Mouse (Mus musculus) liver, embryonic 13.5 days (tissue): ENCODE measurements around the gene Slc38a11. TPM values are rescaled to one million over a fixed set of nuclear protein-coding genes. Genes with fewer than 3 reads are reported as not detected.

Source experiments
- ATAC-seq: fragments of 200-750 bp; cut with Nextera tagmentation; 2 replicates; pipeline ENCODE4 v1.8.0; 2017; ENCODE audit warnings: low read depth, mild to moderate bottlenecking, moderate number of reproducible peaks, moderate library complexity
- DNase-seq: peaks from one replicate; pipeline ENCODE4 v3.0.0; 2022
- H3K27ac ChIP-seq: fragments of 300-500 bp; sonication (generic); 2 replicates; pipeline ENCODE4 v1.5.1; 2015; ENCODE audit warnings: moderate library complexity, mild to moderate bottlenecking, inconsistent platforms
- H3K27me3 ChIP-seq: fragments of 300-500 bp; sonication (generic); 2 replicates; pipeline ENCODE4 v1.6.1; 2015; ENCODE audit warnings: mild to moderate bottlenecking, inconsistent platforms
- H3K36me3 ChIP-seq: fragments of 300-500 bp; sonication (generic); 2 replicates; pipeline ENCODE4 v1.6.1; 2015; ENCODE audit warnings: mild to moderate bottlenecking, inconsistent platforms
- H3K4me1 ChIP-seq: fragments of 300-500 bp; sonication (generic); replicated peaks from 2 replicates; pipeline ENCODE4 v1.6.1; 2015; ENCODE audit warnings: inconsistent platforms
- H3K4me2 ChIP-seq: fragments of 300-500 bp; sonication (generic); 2 replicates; pipeline ENCODE4 v1.6.1; 2015; ENCODE audit warnings: inconsistent platforms, mild to moderate bottlenecking, moderate library complexity
- H3K4me3 ChIP-seq: fragments of 300-500 bp; sonication (generic); replicated peaks from 2 replicates; pipeline ENCODE4 v1.5.1; 2015; ENCODE audit warnings: mild to moderate bottlenecking, inconsistent platforms
- H3K9ac ChIP-seq: fragments of 300-500 bp; sonication (generic); 2 replicates; pipeline ENCODE4 v1.6.1; 2015; ENCODE audit warnings: mild to moderate bottlenecking, inconsistent platforms
- H3K9me3 ChIP-seq: fragments of 300-500 bp; sonication (generic); replicated peaks from 2 replicates; pipeline ENCODE4 v1.6.1; 2016; ENCODE audit warnings: inconsistent platforms
- WGBS: fragments of 180-500 bp; shearing (Covaris S2); methylation state at CpG from one replicate; pipeline ENCODE4 v1.1.7; 2015; ENCODE audit not compliant: insufficient replicate concordance; 5-methylcytosine and 5-hydroxymethylcytosine counted together
- polyA plus RNA-seq: library from polyadenylated mRNA; unstranded; fragments of >200 nt; fragmentation: Nextera tagmentation; extraction: Ambion mirVana; gene quantifications from 2 replicates; pipeline ENCODE4 v1.2.1, GENCODE M21; 2015

Slc38a11 gene
- polyA plus RNA-seq, 1 experiment from 2014 or later: not detected

- WGBS: 66% methylated on average over 4 of the region's 4 CpGs
- H3K9ac ChIP-seq: no peak overlapping the region
Observed at GRCm38 (mm10) chr2:65373076-65373475, 9.2 kb upstream of the Slc38a11 start.

DNA sequence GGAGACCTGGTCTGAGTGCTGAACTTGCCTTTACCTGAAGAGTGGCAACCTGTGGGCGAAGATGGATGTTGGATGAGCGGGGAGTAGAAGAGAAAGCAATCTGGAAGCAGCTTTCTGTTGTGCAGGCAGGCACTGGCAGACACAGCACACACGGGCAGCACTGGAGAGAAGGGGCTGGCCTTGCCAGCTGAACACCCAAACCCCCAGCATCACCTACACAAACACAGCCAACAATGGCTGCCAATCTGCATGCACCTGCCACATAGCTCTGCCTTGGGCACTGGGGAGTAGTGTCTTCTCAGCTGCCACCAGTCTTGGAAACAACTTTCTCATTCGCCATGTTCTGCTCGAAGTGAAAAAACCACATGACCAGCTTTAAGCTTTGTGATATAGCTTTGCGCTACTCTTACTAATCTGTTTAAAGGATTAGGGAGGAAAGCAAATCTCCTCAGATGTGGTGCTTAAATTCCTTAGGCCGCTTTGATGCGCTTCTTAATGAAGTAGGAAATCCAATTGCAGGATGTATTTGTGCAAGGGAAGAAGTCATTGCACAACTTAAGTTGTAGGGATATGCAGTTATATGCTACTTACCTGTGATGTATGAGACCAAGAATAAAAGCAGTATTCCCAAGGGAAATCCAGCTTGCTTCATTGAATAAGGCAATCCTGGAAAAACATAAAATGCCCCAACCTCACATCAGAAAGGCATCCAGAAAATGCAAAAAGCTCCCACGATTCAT, 2.9 kb downstream of the Slc38a11 start:
- H3K27ac ChIP-seq: no peak overlapping the region
- H3K9me3 ChIP-seq: no peaks in the 10 kb centered on the region
- DNase-seq: no peak
- no peaks in the 10 kb centered on the region for H3K27me3 ChIP-seq
- no peak overlapping the region for H3K9ac ChIP-seq
- H3K36me3 ChIP-seq: no peaks in the 10 kb centered on the region
- no peak for ATAC-seq
- H3K4me3 ChIP-seq: no peak overlapping the region
- no peaks in the 10 kb centered on the region for H3K4me1 ChIP-seq
- no peak overlapping the region for H3K4me2 ChIP-seq
- 66% methylated on average over 9 of the region's 9 CpGs for WGBS

More at GRCm38 (mm10) chr2:65373076-65373475, 9.2 kb upstream of the Slc38a11 start:
- no peaks in the 10 kb centered on the region for H3K27me3 ChIP-seq
- no peak for ATAC-seq
- no peak overlapping the region for H3K27ac ChIP-seq
- DNase-seq: no peak
- no peak overlapping the region for H3K4me2 ChIP-seq
- no peaks in the 10 kb centered on the region for H3K9me3 ChIP-seq
- no peak overlapping the region for H3K4me3 ChIP-seq
- no peaks in the 10 kb centered on the region for H3K4me1 ChIP-seq
- no peaks in the 10 kb centered on the region for H3K36me3 ChIP-seq

- no peak overlapping the region for H3K27ac ChIP-seq
Observed at GRCm38 (mm10) chr2:65347367-65347766, 16.5 kb downstream of the Slc38a11 start.

DNA sequence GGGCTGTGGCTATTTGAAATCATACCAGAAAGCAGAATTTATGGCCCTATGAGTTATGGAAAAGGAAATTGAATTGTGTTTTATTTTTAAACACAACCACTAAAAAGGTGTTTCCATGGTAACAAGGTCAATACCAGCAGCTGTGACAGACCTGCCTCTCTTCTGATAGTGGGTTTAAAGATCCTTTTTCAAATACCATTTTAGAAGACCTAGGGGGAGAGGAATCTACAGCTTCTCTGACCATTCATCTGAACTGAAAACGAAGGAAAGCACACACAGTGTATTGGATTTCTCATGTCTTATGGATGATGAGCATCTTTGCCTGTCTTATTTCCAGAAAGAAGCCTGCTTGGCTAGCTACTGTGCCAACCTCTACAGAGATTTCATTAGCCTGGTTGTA, 16.9 kb downstream of the Slc38a11 start:
- no peaks in the 10 kb centered on the region for H3K4me1 ChIP-seq
- H3K9me3 ChIP-seq: no peaks in the 10 kb centered on the region
- ATAC-seq: no peak
- no peak overlapping the region for H3K27ac ChIP-seq
- no peak overlapping the region for H3K4me2 ChIP-seq
- 24% methylated on average over 1 of the region's 1 CpGs for WGBS
- no peaks in the 10 kb centered on the region for H3K27me3 ChIP-seq
- H3K36me3 ChIP-seq: no peaks in the 10 kb centered on the region
- no peak overlapping the region for H3K9ac ChIP-seq
- H3K4me3 ChIP-seq: no peak overlapping the region
- no peak for DNase-seq

More at GRCm38 (mm10) chr2:65347367-65347766, 16.5 kb downstream of the Slc38a11 start:
- WGBS: 27% methylated on average over 4 of the region's 4 CpGs
- no peaks in the 10 kb centered on the region for H3K27me3 ChIP-seq
- ATAC-seq: no peak
- H3K4me2 ChIP-seq: no peak overlapping the region
- H3K4me3 ChIP-seq: no peak overlapping the region
- H3K4me1 ChIP-seq: no peaks in the 10 kb centered on the region
- no peaks in the 10 kb centered on the region for H3K9me3 ChIP-seq
- DNase-seq: no peak
- no peak overlapping the region for H3K9ac ChIP-seq
- no peaks in the 10 kb centered on the region for H3K36me3 ChIP-seq

DNA sequence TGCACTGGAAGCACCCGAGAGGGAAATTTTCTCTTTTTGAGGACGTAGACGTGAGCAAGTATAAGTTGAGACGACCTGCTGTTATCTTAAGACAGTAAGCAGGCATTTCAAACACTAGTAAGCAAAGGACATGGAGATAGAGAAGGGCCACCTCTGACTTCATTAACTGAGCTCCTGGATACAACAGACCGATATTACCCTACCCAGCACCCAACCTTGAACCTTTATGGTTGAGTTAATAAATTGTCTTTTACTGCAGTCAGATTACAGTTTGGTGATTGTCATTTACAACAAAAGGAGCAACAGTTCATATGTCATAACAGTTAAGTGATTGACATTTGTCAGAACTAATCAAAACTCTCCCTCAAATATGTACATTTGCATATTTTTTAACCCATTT, 17.8 kb downstream of the Slc38a11 start:
- no peak for DNase-seq
- no peaks in the 10 kb centered on the region for H3K36me3 ChIP-seq
- H3K27ac ChIP-seq: no peak overlapping the region
- H3K4me2 ChIP-seq: no peak overlapping the region
- H3K27me3 ChIP-seq: no peaks in the 10 kb centered on the region
- no peak for ATAC-seq
- no peaks in the 10 kb centered on the region for H3K9me3 ChIP-seq
- WGBS: 59% methylated on average over 5 of the region's 5 CpGs
- H3K4me1 ChIP-seq: no peaks in the 10 kb centered on the region
- H3K9ac ChIP-seq: no peak overlapping the region
- H3K4me3 ChIP-seq: no peak overlapping the region

DNA sequence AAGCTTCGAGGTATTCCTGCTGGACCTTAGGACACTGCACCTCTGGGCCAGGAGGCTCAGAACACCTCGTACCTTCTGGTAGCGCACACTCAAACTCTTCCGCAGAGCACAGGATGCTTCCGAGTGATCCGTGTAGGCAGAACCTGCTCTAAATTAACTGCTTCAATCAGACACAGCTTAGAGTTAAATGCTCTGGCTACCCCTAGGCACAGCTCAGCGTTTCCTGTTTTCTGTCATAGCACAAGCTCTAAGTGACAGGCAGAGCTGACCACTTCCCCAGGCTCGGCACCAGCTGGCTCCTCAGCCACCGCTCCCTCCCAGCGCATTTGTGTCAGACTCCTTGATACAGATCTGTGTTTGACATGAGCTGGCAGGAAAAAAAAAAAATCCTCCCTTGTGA, 21.8 kb downstream of the Slc38a11 start:
- H3K4me1 ChIP-seq: 0 out of 2 replicates have a peak, but pooled peaks cover 3% of the 10 kb centered on the region
- no peak overlapping the region for H3K4me2 ChIP-seq
- no peaks in the 10 kb centered on the region for H3K9me3 ChIP-seq
- ATAC-seq (peak; percentile 50; the same call in 1 of the 2 replicates), DNase-seq (peak; percentile 20)
- no peak overlapping the region for H3K4me3 ChIP-seq
- H3K9ac ChIP-seq: no peak overlapping the region
- no peak overlapping the region for H3K27ac ChIP-seq
- H3K36me3 ChIP-seq: no peaks in the 10 kb centered on the region
- no peaks in the 10 kb centered on the region for H3K27me3 ChIP-seq
- WGBS: 23% methylated on average over 10 of the region's 10 CpGs

DNA sequence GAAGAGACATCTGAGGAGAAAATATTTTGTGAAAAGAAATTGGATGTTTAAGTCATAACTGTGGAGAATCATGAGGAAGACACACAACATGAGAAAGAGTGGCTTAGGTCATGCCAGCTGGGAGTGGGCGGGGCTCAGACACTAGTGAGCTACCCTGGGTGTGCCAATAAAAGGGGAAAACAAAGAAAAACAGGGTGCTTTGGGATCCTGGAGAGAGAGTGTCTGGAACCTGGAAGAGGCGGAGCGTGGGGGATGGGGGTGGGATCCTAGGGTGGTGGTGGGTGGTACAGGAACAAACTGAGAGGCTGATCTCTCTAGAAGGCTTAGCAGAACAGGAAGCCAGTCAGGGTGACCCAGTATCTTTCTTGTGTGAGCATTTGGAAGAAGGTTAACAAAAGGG, 23.0 kb downstream of the Slc38a11 start:
- no peaks in the 10 kb centered on the region for H3K9me3 ChIP-seq
- 0 out of 2 replicates have a peak, but pooled peaks cover 3% of the 10 kb centered on the region for H3K4me1 ChIP-seq
- H3K4me3 ChIP-seq: no peak overlapping the region
- no peaks in the 10 kb centered on the region for H3K27me3 ChIP-seq
- ATAC-seq (no peak), DNase-seq (no peak)
- no peaks in the 10 kb centered on the region for H3K36me3 ChIP-seq
- no peak overlapping the region for H3K4me2 ChIP-seq
- no peak overlapping the region for H3K27ac ChIP-seq
- H3K9ac ChIP-seq: no peak overlapping the region
- 47% methylated on average over 3 of the region's 3 CpGs for WGBS

DNA sequence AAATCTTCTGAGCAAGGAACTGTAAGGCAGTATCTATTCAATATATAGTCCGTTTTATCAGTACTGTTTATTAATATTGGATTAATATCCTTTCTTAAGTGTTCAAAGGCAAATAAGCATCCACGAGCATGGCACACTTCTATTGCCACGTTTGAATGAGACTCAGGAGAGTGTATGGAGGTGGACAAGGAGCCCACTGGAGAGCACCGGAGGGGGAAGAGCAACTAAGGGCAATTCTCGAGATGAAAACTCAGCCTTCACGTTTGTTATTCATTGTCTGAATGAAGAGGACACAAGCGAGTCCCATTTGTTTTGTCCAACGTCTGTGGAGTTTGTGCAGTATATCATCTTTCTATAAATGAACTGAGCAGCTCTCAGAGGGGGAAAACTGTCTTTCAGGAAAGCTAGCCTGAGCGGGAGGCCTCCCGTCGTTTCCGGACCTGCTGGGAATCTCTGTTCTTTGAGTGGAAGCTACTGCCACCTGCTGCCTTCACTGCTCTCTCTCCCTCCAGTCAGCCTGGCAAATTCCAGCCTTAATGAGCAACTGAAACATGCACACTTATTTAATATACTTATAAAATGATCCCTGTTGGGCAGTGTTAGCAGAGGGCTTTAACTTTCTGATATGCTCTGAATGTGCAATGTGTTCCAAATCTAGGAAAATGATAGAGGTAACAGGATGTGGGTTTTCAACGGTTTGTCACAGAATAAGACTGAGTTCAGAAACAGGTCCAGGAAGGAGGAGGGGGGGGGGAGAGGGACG, 26.3 kb downstream of the Slc38a11 start:
- H3K9ac ChIP-seq: no peak overlapping the region
- H3K9me3 ChIP-seq: no peaks in the 10 kb centered on the region
- DNase-seq (no peak), ATAC-seq (no peak)
- H3K36me3 ChIP-seq: no peaks in the 10 kb centered on the region
- peaks cover 8% of the 10 kb centered on the region; the same call in 1 of the 2 replicates for H3K4me1 ChIP-seq
- no peak overlapping the region for H3K4me3 ChIP-seq
- no peaks in the 10 kb centered on the region for H3K27me3 ChIP-seq
- no peak overlapping the region for H3K4me2 ChIP-seq
- H3K27ac ChIP-seq: no peak overlapping the region
- WGBS: 10% methylated on average over 14 of the region's 14 CpGs

DNA sequence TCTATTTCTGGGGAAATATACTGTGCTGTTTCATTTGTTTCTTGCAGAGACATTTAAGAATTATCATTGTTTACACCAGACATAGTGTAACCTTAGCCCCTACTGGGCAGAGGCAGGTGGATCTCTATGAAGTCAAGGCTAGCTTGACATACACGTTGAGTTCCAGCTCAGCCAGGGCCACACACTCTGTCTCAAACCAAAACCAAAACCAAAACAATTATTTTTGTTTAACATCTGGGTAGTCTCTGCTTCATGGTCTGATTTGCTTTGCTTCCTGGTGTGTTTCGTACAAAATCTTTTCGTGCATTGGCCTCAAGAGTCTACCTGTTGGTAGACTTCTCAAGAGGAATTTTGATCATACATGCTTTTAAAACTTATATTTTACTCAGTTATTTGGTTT, 27.2 kb downstream of the Slc38a11 start:
- H3K36me3 ChIP-seq: no peaks in the 10 kb centered on the region
- no peak overlapping the region for H3K27ac ChIP-seq
- no peak for ATAC-seq
- no peak overlapping the region for H3K4me2 ChIP-seq
- H3K27me3 ChIP-seq: no peaks in the 10 kb centered on the region
- no peak overlapping the region for H3K4me3 ChIP-seq
- H3K4me1 ChIP-seq: peaks cover 8% of the 10 kb centered on the region; the same call in 1 of the 2 replicates
- 65% methylated on average over 3 of the region's 3 CpGs for WGBS
- no peak overlapping the region for H3K9ac ChIP-seq
- no peaks in the 10 kb centered on the region for H3K9me3 ChIP-seq
- DNase-seq: no peak

GRCm38 (mm10) chr2:65334091-65334490, 29.7 kb downstream of the Slc38a11 start:
- H3K36me3 ChIP-seq: no peaks in the 10 kb centered on the region
- no peak for DNase-seq
- no peak overlapping the region for H3K27ac ChIP-seq
- H3K9me3 ChIP-seq: no peaks in the 10 kb centered on the region
- H3K27me3 ChIP-seq: no peaks in the 10 kb centered on the region
- peaks cover 8% of the 10 kb centered on the region; the same call in 1 of the 2 replicates for H3K4me1 ChIP-seq
- 53% methylated on average over 9 of the region's 9 CpGs for WGBS
- peak; percentile 55; the same call in 1 of the 2 replicates for ATAC-seq
- H3K9ac ChIP-seq: no peak overlapping the region
- H3K4me3 ChIP-seq: no peak overlapping the region
- no peak overlapping the region for H3K4me2 ChIP-seq

DNA sequence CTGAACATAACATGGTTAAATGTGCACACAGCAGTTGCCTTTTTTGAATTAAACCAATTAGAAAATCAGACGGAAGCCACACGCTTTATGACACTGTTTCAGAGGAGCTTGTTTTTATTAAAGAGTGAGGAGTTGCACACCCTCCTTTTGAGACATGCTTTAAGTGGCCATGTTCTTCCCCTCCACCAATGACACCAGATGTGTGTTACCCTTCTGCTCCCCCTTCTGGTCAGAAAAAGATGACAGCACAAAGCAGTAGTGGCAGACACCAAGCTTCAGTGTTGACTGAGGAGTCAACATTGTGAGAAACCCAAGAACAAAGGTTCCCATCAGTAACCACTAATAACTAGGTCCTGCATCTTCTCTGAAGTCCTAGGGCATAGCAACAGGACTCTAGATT, 32.5 kb downstream of the Slc38a11 start:
- Histone ChIP-seq H3K36me3 (no peaks in the 10 kb centered on the region), H3K4me1 (peaks cover 4% of the 10 kb centered on the region; the same call in 1 of the 2 replicates), H3K27me3 (no peaks in the 10 kb centered on the region), H3K27ac (no peak overlapping the region), H3K9me3 (no peaks in the 10 kb centered on the region), H3K4me3 (no peak overlapping the region), H3K4me2 (no peak overlapping the region), H3K9ac (no peak overlapping the region)
- WGBS: 68% methylated on average over 2 of the region's 2 CpGs
- ATAC-seq: no peak
- no peak for DNase-seq
